In genomic region chr2:31808410-31809357, GRCm38 (mm10) we compare ENCODE assay signal across 12 mouse cellular contexts. TPM values are rescaled to one million over a fixed set of nuclear protein-coding genes. Genes with fewer than 3 reads are reported as not detected.
DNase-seq lines count a peak whose midpoint lies in the region; ATAC-seq and TF ChIP-seq lines count a peak whose summit lies in the region.
"Had no signal": no experiment of that assay in that cellular context is flagged by ENCODE, and none has a peak within 500 bp of the region (broad histone marks: within the 10 kb centered on the region; RNA-seq: fewer than 3 reads in every experiment).

No protein-coding gene starts in this region.

- H3K4me3 ChIP-seq in heart, embryonic 11.5 days (ENCODE audit: low read depth, low read length), result no peak overlapping the region
- no peak overlapping the region for H3K4me3 ChIP-seq in hindbrain, embryonic 14.5 days (replicated peaks; ENCODE audit: low read length)
- no peak overlapping the region for H3K4me3 ChIP-seq in limb, embryonic 14.5 days (replicated peaks; ENCODE audit: low read length)

- H3K9ac ChIP-seq in heart, embryonic 11.5 days (ENCODE audit: low read depth, low read length), result peak overlapping the region; percentile 43; the same call in 1 of the 2 replicates
- H3K9ac ChIP-seq in hindbrain, embryonic 14.5 days, result peak overlapping the region; percentile 50
- no peak overlapping the region for H3K9ac ChIP-seq in limb, embryonic 14.5 days (ENCODE audit: low read depth, low read length, severe bottlenecking)

- H3K27me3 ChIP-seq in heart, embryonic 11.5 days (ENCODE audit: control insufficient read depth, insufficient read depth, low read length), result peaks cover 13% of the 10 kb centered on the region
- no peaks in the 10 kb centered on the region for H3K27me3 ChIP-seq in Patski
- H3K27me3 ChIP-seq in hindbrain, embryonic 14.5 days (ENCODE audit: control insufficient read depth, insufficient read depth, low read length), result no peaks in the 10 kb centered on the region
- H3K27me3 ChIP-seq in limb, embryonic 14.5 days (ENCODE audit: control insufficient read depth, insufficient read depth, low read length), result no peaks in the 10 kb centered on the region

- no peak overlapping the region for H3K27ac ChIP-seq in heart, embryonic 11.5 days (ENCODE audit: low read depth, low read length)
- peak overlapping the region; percentile 1; the same call in 1 of the 2 replicates for H3K27ac ChIP-seq in hindbrain, embryonic 14.5 days
- H3K27ac ChIP-seq in limb, embryonic 14.5 days (replicated peaks; ENCODE audit: low read depth, low read length), result 0 out of 2 replicates have a peak overlapping the region, but pooled peaks have one; percentile 8

- H3K36me3 ChIP-seq in heart, embryonic 11.5 days (ENCODE audit: control insufficient read depth, insufficient read depth, low read length), result peaks cover 8% of the 10 kb centered on the region
- H3K36me3 ChIP-seq in hindbrain, embryonic 14.5 days (replicated peaks; ENCODE audit: control insufficient read depth, insufficient read depth), result peaks cover 9% of the 10 kb centered on the region
- peaks cover 17% of the 10 kb centered on the region for H3K36me3 ChIP-seq in limb, embryonic 14.5 days (ENCODE audit: control insufficient read depth, insufficient read depth, low read length)

- TF ChIP-seq POLR2A in limb, embryonic 14.5 days (IDR thresholded peaks at IDR 0.05; ENCODE audit: borderline replicate concordance, extremely low read depth, insufficient read depth, insufficient read length), result no peak

- no peak for DNase-seq in heart, postnatal 36 days
- no peak for DNase-seq in Patski (ENCODE audit: low read depth, low spot score)
- peak; percentile 29 for DNase-seq in hindbrain, embryonic 14.5 days (ENCODE audit: low spot score)
- no peak for DNase-seq in limb, embryonic 14.5 days (ENCODE audit: low spot score)
- DNase-seq in right cerebral cortex, adult 18-20 months, result no peak
- DNase-seq in thymus, postnatal 10 days (ENCODE audit: low spot score in 2 of 2), result no peak
- DNase-seq in left cerebral cortex, postnatal 36 days (ENCODE audit: low spot score in 2 of 2), result no peak
- DNase-seq: adrenal gland, postnatal 10 days had no signal

- no peak for ATAC-seq in heart, embryonic 11.5 days (replicated peaks; ENCODE audit: insufficient number of reproducible peaks, low FRiP score, low TSS enrichment)
- ATAC-seq in Patski, result peak; percentile 14
- no peak for ATAC-seq in hindbrain, embryonic 14.5 days (ENCODE audit: low FRiP score)
- ATAC-seq in limb, embryonic 14.5 days (ENCODE audit: low FRiP score, low read depth), result no peak

- TF ChIP-seq CTCF in Patski (IDR thresholded peaks at IDR 0.05), result no peak

- H3K4me1 ChIP-seq in heart, embryonic 11.5 days (ENCODE audit: control insufficient read depth, insufficient read depth, low read length), result peaks cover 8% of the 10 kb centered on the region; the same call in 1 of the 2 replicates
- peaks cover 47% of the 10 kb centered on the region for H3K4me1 ChIP-seq in hindbrain, embryonic 14.5 days (replicated peaks; ENCODE audit: control insufficient read depth, insufficient read depth, low read length)
- H3K4me1 ChIP-seq in limb, embryonic 14.5 days (ENCODE audit: control insufficient read depth, insufficient read depth, low read length), result peaks cover 12% of the 10 kb centered on the region

- POLR2A ChIA-PET in Patski (lab: Charles Lee), result interaction anchor here (0.5 to 1.1 kb wide), 2 partner anchors 21 to 33 kb away, joined by 3 read pairs; no protein-coding TSS in a partner anchor

- in situ Hi-C loops in Patski (cut with MboI; ENCODE audit: low pct_unique_long_range_greater_than_20kb), result no loop called here

- intact Hi-C loops in heart, postnatal 36 days (cut with DNase I), result no loop called here
- intact Hi-C loops in left cerebral cortex, postnatal 36 days (cut with DNase I), result no loop called here

- 40% methylated on average over 28 of the region's 28 CpGs for WGBS in heart, embryonic 11.5 days (ENCODE audit: insufficient replicate concordance)
- 29% methylated on average over 28 of the region's 28 CpGs for WGBS in hindbrain, embryonic 14.5 days
- WGBS in limb, embryonic 14.5 days, result 38% methylated on average over 28 of the region's 28 CpGs

- no peaks in the 10 kb centered on the region for H3K9me3 ChIP-seq in heart, embryonic 11.5 days (replicated peaks; ENCODE audit: control insufficient read depth, low read length)
- no peaks in the 10 kb centered on the region for H3K9me3 ChIP-seq in hindbrain, embryonic 14.5 days (ENCODE audit: control insufficient read depth, low read length)
- H3K9me3 ChIP-seq in limb, embryonic 14.5 days (ENCODE audit: control insufficient read depth, low read length), result no peaks in the 10 kb centered on the region

- CTCF ChIA-PET in Patski (lab: Charles Lee), result interaction anchor here (1.1 kb wide), 3 partner anchors 49 to 318 kb away, joined by 3 to 4 read pairs (median 3); no protein-coding TSS in a partner anchor

- peak overlapping the region; percentile 16; the same call in 1 of the 2 replicates for H3K4me2 ChIP-seq in heart, embryonic 11.5 days
- no peak overlapping the region for H3K4me2 ChIP-seq in hindbrain, embryonic 14.5 days (replicated peaks)
- no peak overlapping the region for H3K4me2 ChIP-seq in limb, embryonic 14.5 days (replicated peaks; ENCODE audit: low read depth, low read length, severe bottlenecking)

RNA-seq across cellular contexts. Expression of gene Qrfp, which starts 1.7 kb away (rescaled TPM):
- not detected in 2 replicates for polyA plus RNA-seq in heart, embryonic 11.5 days (2014; fragmentation: Nextera tagmentation; extraction: Ambion mirVana)
- total RNA-seq in heart, postnatal 36 days (2021), result not detected
- polyA plus RNA-seq in Patski (2021), result not detected
- not detected in 2 replicates for polyA plus RNA-seq in hindbrain, embryonic 14.5 days (2014; fragmentation: Nextera tagmentation; extraction: Ambion mirVana)
- 0.12 and 0.16 TPM in 2 replicates for polyA plus RNA-seq in limb, embryonic 14.5 days (2012; rRNA removed)
- 0.30 TPM in 2 replicates for polyA plus RNA-seq in limb, embryonic 14.5 days (2014; fragmentation: Nextera tagmentation; extraction: Ambion mirVana)
- total RNA-seq in left cerebral cortex, postnatal 36 days (2021), result not detected
- total RNA-seq: adrenal gland, postnatal 10 days; CH12.LX; left cerebral cortex, postnatal 14 days had no signal

RNA-seq across cellular contexts. Expression of gene Fibcd1, which starts 37.1 kb away (rescaled TPM):
- polyA plus RNA-seq in heart, embryonic 11.5 days (2014; fragmentation: Nextera tagmentation; extraction: Ambion mirVana), result 0.06 TPM in 1 of 2 replicates, not detected in the other
- not detected for total RNA-seq in heart, postnatal 36 days (2021)
- polyA plus RNA-seq in Patski (2021), result 0.06 TPM
- 5.0 and 5.6 TPM in 2 replicates for polyA plus RNA-seq in hindbrain, embryonic 14.5 days (2014; fragmentation: Nextera tagmentation; extraction: Ambion mirVana)
- 0.34 and 0.40 TPM in 2 replicates for polyA plus RNA-seq in limb, embryonic 14.5 days (2012; rRNA removed)
- polyA plus RNA-seq in limb, embryonic 14.5 days (2014; fragmentation: Nextera tagmentation; extraction: Ambion mirVana), result 0.17 and 0.28 TPM in 2 replicates
- total RNA-seq in left cerebral cortex, postnatal 36 days (2021), result 1 to 10 TPM; 8.4 to 8.7 TPM
- polyA plus RNA-seq: heart, embryonic 16.5 days had no signal
